Mouse (Mus musculus): ENCODE measurements around the gene Upp2. TPM values are rescaled to one million over a fixed set of nuclear protein-coding genes. Genes with fewer than 3 reads are reported as not detected.

The Upp2 gene
- total RNA-seq, 1 experiment from 2014 or later = 2.3 TPM

DNA sequence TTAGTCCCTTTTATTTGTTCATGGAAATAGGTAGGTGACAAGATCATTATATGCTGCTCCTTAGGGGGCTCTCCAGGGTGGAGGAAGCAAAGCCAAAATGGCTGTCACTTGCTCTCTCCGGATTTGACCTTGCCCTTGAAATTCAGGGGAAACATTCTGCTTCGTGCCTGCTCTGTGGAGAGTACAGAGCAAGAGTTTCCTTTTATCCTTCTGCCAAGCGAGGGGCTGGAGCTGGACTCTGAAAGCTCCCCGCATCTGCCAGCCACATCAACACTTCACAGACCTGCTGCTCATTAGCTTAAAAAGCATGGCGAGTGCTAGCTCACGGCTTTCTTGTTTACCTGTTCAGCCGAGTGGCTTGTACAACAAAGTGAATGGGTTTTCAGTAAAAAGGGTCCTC, 220.3 kb downstream of the Upp2 start:
- no peak for ATAC-seq (replicated peaks; ENCODE audit: insufficient number of reproducible peaks, low FRiP score, low TSS enrichment, poor library complexity, severe bottlenecking)

DNA sequence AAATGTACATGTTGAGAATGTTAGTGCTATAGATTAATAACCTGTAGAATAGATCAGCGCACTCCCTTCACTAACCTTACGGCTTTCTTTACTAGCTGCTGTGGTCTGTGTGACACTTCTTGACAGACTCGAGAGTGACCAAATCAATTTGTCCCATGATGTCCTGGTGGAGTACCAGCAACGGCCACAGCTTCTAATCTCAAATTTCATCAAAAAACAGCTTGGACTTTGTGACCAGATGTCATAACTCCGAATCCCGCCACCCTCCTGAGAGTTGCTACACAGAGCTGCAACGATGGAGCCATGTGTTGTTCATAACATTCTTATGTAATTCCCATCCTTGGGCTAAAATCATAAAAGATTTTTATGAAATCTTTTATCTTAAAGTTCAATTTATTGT, 222.8 kb downstream of the Upp2 start:
- no peak for ATAC-seq (replicated peaks; ENCODE audit: insufficient number of reproducible peaks, low FRiP score, low TSS enrichment, poor library complexity, severe bottlenecking)

DNA sequence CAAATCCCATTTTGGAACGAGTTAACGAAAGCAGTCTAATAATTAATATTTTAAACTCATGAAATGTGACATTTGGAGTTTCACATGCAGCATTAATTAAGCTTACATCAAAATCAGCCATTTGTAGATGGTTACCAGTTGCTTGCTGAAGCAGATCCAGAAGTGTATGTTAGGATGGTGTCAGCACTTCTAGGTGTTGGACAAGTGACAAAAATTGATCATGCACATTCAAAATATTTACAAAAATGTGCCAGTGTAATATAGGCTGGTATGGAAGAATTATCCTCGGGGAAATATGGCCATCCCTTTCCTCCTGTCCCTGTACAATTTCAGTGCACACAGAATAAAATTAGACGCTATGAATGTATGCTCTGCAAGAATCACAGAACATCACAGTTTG, 223.3 kb downstream of the Upp2 start:
- no peak for ATAC-seq (replicated peaks; ENCODE audit: insufficient number of reproducible peaks, low FRiP score, low TSS enrichment, poor library complexity, severe bottlenecking)

DNA sequence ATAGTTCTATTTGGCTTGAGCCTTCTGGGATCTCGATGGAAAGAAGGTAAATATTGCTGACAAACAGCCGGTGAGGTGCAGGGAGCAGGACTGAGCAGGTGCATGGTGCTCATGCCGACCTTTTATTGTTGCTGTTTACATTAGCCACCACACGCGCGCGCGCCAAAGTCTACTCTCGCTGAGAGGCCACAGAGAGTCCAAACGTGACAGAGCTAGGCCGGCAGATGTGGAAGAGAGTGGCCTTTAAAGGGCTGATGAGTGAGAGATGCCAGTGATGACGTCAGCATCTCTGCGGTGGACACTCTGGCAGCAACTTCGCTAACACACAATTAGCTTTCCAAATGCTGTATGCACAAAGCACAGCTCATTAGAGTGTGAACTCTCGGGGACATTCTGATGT, 227.4 kb downstream of the Upp2 start:
- ATAC-seq (replicated peaks; ENCODE audit: insufficient number of reproducible peaks, low FRiP score, low TSS enrichment, poor library complexity, severe bottlenecking) = no peak

DNA sequence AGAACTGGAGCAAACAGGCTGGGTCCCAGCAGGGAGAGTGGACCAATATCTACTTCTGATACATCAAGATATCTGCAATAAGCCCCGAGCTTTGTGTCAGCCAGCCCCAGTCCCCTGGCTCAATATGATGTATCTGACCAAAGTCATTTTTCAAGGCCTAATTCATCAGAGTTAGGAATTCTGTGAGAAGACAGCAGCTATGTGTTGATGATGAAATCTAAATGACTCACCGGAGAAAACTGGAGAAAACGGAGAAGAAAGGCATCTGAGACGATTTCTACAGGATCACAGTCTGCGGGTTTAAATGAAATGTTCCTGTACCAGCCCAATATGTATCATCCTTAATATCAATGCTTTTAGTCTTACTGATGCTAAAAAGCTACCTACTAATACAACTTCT, 228.3 kb downstream of the Upp2 start:
- no peak for ATAC-seq (replicated peaks; ENCODE audit: insufficient number of reproducible peaks, low FRiP score, low TSS enrichment, poor library complexity, severe bottlenecking)

DNA sequence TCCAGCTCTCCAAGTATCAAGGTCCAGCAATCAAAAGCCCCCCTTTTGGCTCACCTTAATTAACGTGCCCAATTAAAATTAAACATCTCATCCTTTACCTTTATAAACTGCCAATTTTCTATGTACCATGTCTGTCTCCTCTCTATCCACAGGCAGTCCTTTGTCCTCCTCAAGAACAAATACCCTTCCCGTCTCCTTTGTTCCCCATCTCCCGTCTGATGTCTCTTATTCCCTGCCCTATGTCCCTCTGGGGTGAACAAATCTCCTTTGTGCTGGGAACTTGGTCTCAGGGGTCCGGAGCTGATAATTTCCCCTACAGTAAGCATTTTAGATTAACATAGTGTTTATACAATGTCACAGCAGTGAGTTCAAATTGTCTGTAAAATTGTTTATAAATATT, 230.4 kb downstream of the Upp2 start:
- no peak for ATAC-seq (replicated peaks; ENCODE audit: insufficient number of reproducible peaks, low FRiP score, low TSS enrichment, poor library complexity, severe bottlenecking)

DNA sequence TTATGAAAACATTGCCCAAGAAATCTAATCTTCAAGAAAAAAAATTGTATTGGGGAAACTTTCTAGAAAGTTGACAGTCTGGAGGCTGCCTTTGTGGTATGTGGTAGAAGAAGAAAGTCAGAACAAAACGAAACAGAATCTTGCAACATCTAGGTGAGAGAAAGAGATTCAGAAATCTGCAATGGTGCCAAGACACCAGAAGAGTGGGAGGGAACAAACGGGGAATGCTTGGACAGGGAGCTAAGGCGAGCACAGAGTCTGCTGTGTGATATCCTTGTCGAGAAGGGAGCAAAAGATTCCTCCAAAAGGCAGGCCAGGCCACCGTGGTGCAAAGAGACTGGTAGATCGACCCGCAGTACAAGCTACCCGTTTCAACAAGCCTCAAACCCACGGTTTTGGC, 232.0 kb downstream of the Upp2 start:
- ATAC-seq (replicated peaks; ENCODE audit: insufficient number of reproducible peaks, low FRiP score, low TSS enrichment, poor library complexity, severe bottlenecking) = no peak

DNA sequence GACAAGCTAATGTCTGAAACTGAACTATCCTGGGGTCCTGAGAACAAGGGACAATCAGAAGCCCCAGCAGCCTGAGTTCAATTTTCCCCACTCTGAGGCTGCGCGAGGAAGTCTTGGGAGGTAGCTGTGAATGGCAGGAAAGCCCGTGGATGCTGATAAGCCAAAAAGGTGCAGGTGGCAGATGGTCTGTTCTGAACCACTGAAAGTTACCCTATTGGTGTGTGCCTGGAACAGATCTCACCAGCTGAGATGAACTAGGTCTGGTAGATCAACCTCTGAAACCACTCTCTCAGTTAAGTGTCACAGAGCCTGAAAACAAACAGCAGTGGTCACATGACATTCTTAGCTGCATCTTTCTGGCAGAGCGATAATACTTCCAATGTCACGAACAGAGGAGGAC, 232.5 kb downstream of the Upp2 start:
- ATAC-seq (replicated peaks; ENCODE audit: insufficient number of reproducible peaks, low FRiP score, low TSS enrichment, poor library complexity, severe bottlenecking) = no peak

DNA sequence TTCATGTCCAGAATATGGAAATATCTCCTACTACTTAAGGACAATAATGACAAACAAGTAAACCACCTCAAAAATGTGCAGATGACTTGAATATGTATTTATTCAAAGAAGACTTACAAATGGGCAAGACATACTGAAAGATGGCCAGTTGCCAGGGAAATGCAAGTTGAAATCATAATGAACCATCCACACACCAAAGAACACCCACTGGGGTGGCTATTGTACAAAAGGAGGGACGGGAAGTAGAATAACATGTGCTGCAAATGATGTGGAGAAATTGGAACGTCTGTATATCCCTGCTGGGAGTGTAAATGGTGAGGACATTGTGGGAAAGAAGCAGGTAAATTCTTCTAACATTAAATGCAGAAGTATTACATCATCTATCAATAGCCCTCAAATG, 245.8 kb downstream of the Upp2 start:
- no peak for ATAC-seq (replicated peaks; ENCODE audit: insufficient number of reproducible peaks, low FRiP score, low TSS enrichment, poor library complexity, severe bottlenecking)

DNA sequence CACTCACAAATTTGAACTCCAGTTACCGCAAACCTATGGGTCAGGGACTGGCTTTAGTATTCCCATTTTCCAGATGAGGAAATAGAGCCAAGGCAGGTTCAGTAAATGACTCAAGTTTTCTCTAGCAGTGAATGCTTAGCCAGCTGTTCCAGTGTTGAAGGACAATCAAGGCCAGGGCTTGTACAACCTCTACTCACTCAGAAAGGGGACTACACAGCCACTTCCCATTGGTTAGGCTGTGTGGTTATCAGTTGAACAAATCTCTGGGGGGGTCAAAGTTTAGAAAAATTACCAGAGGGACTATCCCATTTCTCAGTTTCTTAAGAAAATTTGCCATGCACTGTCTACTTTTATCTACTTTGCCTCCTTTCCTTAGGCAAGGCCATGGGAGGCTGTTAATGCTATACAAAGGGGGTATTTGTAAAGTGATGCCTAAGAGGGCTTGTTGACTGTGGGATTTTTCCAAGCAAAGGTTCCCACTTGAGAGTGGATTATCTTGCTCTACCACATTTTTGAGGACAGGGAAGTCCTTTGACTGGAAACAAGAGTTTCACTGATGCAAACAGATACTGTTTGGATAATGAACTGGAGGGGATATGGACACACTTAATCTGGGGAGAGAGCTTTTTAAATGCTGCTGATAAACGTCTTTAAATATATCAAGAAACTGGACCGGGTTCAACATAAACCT, 262.0 kb downstream of the Upp2 start:
- ATAC-seq (replicated peaks; ENCODE audit: insufficient number of reproducible peaks, low FRiP score, low TSS enrichment, poor library complexity, severe bottlenecking) = no peak

DNA sequence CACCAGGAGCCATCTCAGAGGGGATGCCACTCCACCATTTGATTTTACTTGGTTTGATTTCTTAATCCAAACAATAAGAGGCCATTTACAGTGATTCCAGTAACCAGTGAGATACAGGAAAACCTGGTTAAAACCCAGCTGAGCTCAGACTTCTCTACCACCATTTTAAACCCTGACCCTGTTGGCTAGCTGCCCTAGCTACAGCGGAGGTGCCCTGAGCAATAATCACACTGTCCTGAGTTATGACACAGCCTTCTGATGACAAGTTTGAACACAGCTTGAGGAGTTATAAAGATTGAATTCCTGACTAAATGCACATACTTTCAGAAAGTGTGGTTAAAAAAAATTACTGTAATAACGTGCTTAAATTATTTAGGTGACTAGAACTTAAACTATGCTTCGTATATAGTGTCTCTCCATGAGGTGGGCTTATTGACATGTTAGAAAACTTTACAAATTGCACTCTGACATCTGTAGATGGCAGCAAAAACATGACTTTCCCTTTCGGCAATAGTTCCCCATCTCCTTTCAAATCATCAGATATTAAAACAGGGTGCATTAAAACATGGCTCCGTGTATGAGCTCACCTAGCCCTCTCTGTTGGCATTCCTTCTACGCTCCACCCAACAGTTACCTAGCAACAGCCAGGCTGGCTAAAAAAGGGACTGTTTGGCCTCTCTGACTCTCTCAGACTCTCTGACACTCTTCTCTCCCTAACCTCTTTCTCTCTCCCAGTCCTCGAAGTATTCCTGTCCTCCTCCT, 263.1 kb downstream of the Upp2 start:
- no peak for ATAC-seq (replicated peaks; ENCODE audit: insufficient number of reproducible peaks, low FRiP score, low TSS enrichment, poor library complexity, severe bottlenecking)

DNA sequence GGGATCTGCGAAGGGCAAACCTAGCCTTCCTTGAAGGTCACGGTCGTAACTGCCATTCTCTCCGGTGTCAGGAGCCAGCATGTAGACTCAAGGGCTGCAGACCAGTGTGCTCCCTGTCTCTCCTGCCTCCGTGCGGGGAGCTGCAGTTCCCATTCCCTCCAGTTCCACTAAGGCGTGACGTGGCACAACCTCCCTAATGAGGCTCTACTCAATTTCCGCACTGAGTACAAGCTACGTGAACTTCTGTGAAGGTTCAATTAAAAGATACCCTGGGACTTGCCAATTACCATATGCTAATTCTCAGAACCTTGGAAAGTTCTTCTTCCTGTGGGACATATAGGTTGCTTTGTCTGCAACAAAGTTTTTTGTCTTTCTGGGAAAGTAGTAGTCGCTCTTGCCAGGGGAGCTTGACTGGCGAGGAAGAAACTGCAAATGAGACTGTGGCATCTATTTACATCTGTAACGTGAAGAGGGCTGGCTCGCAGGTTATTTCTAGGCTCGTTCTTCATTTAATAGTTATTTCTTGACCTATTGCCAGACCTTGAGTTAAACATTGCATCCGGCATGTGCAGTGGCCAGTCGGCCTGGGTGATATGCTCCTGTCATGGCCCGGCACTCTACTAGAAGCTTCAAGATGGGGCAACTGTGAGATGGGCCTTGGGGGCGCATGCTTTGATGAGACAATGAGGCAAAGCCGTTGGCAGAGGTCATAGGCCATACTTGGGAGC, 265.3 kb downstream of the Upp2 start:
- ATAC-seq (replicated peaks; ENCODE audit: insufficient number of reproducible peaks, low FRiP score, low TSS enrichment, poor library complexity, severe bottlenecking) = no peak

DNA sequence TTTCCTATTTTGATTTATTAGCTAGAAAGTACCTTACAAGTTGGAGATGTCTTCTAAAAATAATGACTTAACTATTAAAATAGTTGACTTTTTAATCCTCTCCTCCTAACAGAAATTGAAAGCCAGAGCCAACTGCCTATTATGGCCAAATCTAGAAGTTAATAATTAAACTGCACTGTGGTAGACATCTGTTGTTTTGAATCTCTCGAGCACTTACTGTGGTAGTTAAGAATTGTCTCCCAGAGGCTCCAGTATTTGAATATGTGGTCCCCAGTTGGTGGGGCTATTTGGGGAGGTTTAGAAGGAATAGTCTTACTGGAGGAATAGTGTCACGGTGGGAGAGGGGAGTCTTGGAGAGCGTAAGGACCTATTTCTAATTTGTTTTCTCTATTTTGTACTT, 273.9 kb downstream of the Upp2 start:
- no peak for ATAC-seq (replicated peaks; ENCODE audit: insufficient number of reproducible peaks, low FRiP score, low TSS enrichment, poor library complexity, severe bottlenecking)

DNA sequence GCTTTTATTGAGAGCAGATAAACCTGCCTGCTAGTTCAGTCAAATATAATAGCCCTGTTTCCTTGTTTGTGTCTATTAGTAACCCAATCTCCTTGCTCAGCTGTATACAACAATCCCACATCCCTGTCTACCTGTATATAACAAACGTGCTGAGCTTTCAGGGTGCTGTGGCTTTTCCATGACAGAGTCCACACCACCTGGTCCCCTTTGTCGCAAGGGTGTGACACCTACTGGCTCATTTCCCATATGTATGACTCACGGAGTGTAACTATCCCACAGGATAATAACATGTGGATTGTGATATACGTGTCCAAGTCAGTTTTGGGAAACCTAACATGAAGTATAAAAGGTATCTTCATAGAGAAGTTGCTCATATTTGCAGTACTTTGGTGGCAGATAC, 275.3 kb downstream of the Upp2 start:
- no peak for ATAC-seq (replicated peaks; ENCODE audit: insufficient number of reproducible peaks, low FRiP score, low TSS enrichment, poor library complexity, severe bottlenecking)

Other genes starting within 250 kb of the Upp2 start
- gene Acvr1c, start 209.4 kb upstream of the Upp2 start, total RNA-seq (2017) = 0.19 to 0.48 TPM (median 0.32 TPM) in 3 replicates
- not detected in 3 replicates for gene Gm17409, start 97.2 kb upstream of the Upp2 start, total RNA-seq (2017)
- gene Acvr1, start 141 bp upstream of the Upp2 start, total RNA-seq (2017) = 1.1 to 2.3 TPM (median 2.1 TPM) in 3 replicates

Measured in monocyte, adult 5-6 weeks (primary cell).